Mouse (Mus musculus) megakaryocyte-erythroid progenitor cell, adult 5-6 weeks (primary cell): ENCODE measurements around the gene Scgb1c1. TPM values are rescaled to one million over a fixed set of nuclear protein-coding genes. Genes with fewer than 3 reads are reported as not detected.

Source experiments
- ATAC-seq: replicated peaks from 2 replicates; pipeline ENCODE4 v1.8.0; 2016; ENCODE audit warnings: mild to moderate bottlenecking, inconsistent platforms; ENCODE audit not compliant: severe bottlenecking, poor library complexity, low FRiP score, low TSS enrichment
- total RNA-seq, 2 experiments: library from RNA; stranded (forward) in 1 of 2; stranded (reverse) in 1 of 2; fragments of 200-1000, 215-1000 nt in 1 of 2; fragments of >200 nt in 1 of 2; fragmentation: Nextera tagmentation in 1 of 2; gene quantifications; 2 replicates each; pipeline ENCODE4 v1.2.3; 2014 to 2017

Scgb1c1 gene
- total RNA-seq (2014; fragmentation: Nextera tagmentation) (not detected in 2 replicates), total RNA-seq (2017) (not detected in 2 replicates)

DNA sequence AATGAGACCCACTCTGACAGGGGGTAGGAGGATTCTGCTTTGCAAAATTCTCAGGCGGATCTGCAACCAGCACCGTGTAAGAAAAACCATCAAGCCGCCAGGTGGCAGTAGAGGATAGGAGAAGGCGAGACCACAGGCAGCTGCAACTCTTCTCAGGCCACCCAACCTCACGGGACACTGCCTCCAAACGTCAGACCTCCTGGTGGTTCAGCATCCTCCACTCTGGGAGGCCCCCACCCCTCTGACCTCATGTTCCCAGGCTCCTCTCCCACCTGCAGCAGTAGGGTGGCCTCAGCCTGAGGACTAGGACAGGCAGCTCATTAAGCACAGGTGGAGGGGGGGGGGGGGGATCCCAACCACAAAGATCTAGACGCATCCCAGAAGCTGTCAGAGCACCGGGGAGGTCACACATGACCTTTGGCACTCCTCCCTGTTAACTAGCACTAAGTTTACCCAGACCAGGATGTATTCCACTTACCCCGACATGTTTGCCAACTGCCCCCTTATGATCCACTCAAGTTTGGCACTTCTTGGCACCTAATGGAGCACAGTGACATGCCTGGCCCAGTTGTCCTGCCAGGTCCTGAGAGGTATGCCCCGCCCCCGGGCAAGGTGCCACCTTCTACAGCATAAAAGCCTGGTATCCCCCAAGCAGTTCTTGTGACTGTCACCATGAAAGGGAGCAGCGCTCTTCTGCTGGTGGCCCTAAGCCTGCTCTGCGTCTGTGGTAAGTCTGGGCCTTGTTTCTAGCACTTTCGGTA is at the start of gene Scgb1c1:
Gene Scgb1c1, plus strand, starts transcription at position 643 of the 761 bp plus-strand sequence.
- ATAC-seq, result peak; percentile 71

DNA sequence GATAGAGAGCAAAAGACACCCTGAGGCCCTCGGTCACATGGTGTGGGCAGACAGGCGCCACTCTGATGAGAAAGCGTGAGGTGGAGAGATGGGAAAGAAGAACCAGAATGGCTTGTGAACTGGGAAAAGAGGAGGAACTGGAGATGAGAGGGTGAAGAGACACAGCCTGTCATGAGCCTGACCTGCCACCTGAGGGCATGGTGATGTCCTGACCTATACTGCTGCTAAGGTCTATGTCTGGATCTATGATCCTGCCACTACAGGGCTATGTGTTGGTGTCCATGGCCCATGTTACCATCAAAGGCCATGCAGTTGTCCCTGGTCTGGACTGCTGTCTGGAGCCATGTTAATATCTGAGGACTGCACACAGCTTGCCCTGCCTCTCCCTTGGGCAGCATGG is 47.7 kb upstream of the Scgb1c1 start:
- peak; percentile 62 for ATAC-seq

DNA sequence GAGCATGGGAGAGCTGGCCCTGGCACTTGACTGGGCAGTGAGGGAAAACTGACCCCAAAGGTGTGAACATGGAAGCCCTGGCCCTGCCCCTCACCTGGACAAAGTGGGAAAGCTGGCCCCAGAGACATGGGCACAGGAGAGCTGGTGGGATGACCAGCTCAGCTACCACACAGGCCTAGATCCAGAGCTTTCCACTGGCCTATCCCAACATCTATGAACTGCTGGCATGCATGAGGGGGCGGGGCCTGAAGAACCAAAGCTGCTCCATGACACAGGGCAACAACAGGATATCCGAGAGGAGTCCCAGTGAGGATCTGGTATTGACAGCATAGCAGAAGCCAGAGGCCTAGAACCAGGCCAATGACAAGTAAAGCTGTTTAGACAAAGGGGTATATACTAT is 47.1 kb upstream of the Scgb1c1 start:
- no peak for ATAC-seq

DNA sequence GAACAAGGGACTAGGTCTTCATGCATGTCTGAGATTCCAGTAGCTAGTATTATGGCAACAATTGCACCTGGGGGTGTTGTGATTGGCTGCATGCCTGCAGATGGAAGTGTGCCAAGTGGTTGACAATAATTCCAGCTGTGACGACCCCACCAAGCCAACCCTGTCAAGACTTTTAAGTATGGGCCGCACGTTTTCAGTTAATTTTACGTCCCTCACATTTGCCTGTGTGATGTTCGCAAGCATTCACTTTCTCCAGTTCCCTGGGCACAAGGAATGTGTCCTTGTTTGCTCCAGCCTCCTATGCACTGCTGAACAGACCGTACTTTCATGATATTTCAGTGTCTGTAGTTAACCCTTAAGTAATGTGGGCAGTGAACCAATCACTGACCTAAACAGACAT is 42.7 kb upstream of the Scgb1c1 start:
- no peak for ATAC-seq

DNA sequence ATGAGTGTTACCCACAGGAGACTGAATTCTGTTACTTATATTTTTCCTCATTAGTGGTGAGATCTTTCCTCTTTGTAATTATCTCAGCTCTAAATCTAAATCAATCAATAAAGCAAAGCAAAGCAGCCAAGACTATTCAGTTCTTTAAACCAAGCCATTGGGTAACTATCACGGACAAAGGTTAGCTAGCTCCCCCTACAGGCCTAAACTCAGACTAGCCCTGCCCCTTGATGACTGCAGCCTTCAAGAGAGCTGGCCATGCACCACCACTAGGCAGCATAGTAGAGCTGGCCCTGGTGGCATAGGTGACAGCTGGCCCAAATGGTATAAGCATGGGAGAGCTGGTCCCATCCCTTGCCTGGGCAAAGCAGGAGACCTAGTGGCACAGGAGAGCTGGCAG is 39.6 kb upstream of the Scgb1c1 start:
- ATAC-seq, result peak; percentile 94

DNA sequence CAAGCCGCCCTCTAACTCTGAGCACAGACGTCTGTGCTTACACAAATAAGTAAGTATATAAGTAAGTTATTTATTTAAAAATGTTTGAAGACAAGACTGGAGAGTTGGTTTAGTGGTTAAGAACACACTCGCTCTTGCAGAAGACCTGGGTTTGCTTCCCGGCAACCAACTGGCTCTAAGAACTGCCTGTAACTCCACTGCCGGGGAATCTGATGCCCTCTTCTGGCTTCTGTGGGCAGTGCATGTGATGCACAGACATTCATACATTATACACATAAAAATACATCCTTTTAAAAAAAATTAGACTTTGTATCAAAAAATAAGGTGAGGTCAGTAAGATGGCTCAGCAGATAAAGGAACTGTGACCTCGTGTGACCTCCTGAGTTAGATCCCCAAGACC is 34.9 kb upstream of the Scgb1c1 start:
- ATAC-seq, result no peak

DNA sequence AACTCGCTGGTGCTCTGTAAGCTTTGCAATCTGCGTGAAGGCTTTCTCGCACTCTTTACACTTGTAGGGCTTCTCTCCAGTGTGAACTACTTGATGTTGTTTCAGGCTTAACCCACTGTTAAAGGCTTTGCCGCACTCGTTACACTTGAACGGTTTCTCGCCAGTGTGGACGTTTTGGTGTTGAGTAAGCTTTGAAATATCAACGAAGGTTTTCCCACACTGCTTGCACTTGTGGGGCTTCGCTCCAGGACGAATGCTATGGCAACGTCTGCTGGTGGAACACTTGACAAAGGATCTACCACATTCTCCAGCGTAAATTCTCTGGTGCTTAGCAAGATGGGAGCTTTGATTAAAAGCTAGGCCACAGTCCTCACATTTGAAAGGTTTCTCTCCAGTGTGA is 33.6 kb upstream of the Scgb1c1 start:
- ATAC-seq, result no peak

DNA sequence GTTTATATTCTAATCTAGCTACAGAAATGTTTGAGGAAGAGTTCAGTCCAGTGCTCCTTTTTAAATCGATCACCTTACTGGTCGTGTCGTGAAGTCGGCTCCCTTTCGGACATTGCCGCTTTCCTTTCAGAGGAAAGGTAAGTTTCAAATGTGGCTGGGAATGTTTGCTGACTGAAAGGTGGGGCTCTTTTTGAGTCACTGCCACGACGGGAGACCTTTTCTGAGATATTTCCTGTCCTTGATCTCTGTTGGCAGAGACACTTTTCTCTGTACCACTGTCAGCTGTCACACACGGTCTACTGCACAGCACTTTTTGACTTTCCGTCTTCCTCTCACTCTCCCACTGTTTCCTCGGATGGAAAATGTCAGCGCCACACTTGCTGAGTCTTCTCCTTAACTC is 32.5 kb upstream of the Scgb1c1 start:
- no peak for ATAC-seq

DNA sequence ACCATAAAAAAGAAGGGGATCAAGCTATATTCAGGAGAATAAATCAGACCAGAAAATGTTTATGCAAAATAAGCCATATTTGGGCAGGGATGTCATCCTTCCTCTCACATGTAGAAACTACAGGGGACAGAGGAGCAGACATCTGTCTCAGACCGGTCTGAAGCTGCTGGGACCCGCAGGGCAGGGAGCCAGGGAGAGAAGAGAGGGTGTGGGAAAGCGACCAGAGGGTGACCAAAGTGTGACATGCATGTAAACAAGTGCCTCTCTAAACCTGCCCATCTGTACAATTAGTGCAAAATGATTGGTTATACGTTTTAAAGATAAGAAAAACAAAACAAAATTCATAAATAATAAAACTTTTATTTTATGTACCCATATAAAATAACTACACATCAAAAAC is 25.2 kb upstream of the Scgb1c1 start:
- no peak for ATAC-seq

DNA sequence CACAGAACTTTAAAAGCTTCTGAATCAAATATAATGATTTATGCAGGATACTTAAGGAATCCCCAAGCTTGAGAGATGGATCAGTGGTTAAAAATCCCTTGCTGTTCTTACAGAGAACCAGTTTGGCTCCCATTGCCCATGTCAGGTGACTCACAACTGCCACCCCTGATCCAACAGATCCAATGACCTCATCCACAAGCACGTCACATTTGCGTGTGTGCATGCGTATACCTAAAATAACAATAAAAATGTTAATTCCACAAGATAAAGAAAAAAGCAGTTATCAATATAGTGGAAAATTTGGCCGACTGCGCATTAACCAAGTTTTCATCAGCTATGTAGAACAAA is 24.1 kb upstream of the Scgb1c1 start:
- no peak for ATAC-seq

DNA sequence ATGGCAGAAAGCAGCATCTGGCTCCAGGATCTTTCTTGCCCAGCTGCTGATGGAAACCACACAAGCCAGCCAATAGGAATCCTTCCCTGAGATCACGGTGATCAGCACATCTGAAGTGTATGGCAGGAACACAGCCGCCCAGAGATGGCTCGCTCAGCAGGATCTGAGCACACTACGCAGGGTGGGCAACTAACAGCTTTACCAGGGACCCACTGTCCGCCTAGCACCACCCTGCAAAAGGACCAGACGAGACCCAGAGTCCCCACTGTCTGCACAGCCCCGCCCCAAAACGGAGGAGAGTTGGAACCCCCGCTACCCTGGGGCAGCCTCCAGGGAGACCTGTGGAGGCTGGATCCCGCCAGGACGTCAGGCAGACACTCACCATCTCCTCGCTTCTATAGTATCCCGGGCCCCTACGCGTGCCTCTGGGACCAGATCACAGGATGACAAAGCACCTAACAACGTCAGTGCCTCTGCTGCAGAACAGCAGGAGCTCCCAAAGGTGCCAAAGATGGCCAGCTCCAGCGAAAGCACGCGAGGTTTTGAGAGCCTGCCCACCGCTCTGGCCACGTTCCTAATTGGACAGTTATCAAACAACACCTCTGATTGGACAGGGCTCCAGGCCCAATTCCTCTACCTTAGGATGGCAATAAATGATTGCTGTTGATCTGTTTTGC is 23.6 kb upstream of the Scgb1c1 start, which contains the start of gene Zfp941:
Gene Zfp941, minus strand, starts transcription at position 526 of the 677 bp plus-strand sequence.
- ATAC-seq, result peak; percentile 92

DNA sequence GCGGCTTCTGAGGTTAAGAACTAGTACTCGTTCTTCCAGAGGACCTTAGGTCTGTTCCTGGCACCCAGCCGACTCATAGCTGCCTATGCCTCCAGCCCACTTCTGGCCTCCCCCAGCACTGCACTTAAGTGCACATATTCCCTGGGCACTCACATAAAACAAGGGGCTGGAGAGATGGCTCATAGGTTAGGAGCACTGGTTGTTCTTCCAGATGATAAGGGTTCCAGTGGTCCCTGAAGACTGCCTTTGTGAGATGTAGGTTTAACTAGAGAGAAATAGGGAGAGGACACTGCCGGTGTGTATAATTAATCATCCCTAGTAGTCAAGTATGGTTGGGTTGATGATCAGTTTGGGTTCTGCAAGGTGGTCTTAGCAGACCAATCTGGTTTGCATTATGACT is 22.6 kb upstream of the Scgb1c1 start:
- no peak for ATAC-seq

DNA sequence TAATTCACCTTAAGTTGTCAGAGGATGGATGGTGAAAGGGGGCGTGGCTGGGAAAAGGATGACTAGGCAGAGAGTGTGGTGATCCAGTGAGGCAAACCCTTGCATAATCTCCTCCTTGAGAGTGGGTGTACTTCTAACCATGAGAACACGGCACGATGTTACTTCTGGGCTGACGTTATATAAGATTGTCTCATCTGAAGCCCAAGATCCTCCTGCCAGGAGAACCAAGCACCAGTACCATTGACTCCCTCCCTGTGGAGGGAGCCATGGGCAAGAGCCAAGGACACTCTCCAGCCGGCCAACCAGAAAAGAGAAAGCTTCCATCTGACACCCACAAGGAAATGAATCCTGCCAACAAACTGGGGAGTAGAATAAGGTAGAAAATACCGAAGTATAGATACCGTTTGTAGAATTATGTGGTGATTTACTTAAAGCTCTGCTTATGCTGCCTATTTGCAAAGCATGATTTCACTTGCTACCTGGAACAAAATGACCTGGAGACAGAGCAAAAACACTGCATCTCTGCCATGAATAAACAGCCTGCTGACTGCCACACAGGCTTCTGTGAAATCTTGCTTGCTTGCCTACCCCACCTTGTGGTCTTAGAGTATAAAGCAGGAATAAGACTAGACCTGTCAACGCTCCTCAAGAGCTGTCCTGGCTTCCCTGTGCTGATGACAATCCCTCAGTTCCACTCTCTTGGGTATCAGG is 17.0 kb upstream of the Scgb1c1 start:
- ATAC-seq, result peak; percentile 87

DNA sequence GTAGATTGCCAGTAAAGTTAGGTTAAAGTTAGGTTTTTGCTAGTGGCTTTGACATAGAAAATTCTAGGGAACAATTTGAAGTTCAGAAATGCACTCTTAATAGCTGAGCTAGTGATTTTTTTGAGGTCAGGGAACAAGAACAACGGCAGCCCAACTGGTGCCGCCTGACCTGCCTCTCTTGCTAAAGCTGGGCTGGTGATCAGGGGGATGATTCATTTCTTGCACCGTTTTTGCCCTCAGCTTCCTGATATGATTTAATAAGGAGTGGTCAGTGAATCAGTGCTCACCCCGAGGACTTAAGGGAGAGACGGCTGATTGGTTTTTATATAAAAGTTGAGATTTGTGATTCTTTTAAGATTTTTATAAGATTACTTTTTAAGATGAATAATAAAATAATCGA is 13.9 kb upstream of the Scgb1c1 start:
- no peak for ATAC-seq

DNA sequence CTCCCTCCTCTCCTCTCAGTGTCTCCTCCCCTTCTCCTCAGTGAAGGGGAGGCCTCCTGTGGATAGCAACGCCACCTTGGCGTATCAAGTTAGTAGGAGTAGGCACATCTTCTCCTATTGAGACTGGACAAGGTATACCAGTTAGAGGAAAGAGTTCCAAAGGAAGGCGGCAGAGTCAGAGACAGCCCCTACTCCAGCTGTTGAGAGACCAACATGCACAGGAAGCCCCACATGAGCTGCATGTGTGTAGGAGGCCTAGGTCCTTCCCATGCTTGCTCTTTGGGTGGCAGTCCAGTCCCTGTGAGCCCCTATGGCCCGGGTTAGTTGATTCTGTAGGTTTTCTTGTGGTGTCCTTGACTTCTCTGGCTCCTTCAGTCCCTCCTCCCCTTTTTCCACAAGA is 12.0 kb upstream of the Scgb1c1 start:
- no peak for ATAC-seq

DNA sequence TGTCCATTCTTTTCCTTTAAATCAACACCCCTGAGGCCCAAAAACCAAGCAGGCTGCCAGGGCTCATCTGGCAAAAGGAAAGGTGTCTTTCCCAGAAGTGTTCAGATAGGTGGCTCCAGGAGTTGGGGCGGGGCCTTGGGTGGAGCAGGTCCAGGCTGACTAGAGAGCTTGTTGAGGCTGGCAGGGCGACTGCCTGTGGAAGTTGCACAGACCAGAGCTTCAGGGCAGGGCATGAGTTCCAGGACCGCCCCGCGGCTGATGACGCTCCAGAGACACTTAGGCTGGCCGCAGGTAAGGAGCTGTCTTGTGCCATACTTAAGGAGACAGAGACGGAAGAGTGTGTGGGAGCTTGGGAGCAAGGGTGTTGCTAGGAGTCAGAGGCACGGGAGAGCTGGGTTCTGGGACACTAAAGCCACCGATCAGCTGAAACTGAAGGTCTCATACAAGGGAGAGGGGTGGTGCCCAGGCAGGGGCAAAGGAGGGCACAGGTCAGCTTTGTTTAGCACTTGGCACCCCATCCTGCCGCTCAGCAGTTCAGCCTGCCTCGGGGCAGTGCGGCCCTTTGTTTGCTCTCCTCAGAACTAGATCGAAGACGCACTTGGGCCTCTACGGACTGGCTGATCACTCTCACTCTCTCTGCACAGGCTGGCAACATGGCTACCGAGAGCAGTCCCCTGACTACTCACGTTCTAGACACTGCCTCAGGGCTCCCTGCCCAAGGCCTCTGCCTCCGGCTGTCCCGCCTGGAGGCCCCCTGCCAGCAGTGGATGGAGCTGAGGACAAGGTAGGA is 10.2 kb upstream of the Scgb1c1 start, which contains the start of gene Urah:
Gene Urah, plus strand, starts transcription at position 51 of the 790 bp plus-strand sequence.
- ATAC-seq, result no peak

DNA sequence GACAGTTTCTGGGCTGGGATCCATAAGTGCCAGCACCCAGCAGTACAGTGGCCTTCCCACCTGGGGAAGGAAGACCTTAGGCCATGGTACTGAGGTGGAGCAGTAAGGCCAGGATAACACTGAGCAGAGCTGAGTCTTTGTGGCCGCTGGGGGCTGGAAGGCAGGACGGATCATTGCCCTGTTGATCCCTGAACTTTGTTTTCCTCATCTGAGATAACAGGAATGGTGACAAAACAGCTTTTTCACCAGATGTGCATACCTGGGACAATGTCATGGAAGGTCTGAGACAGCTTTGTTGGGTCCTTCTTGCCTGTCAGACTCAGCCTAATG is 9.6 kb upstream of the Scgb1c1 start:
- no peak for ATAC-seq

DNA sequence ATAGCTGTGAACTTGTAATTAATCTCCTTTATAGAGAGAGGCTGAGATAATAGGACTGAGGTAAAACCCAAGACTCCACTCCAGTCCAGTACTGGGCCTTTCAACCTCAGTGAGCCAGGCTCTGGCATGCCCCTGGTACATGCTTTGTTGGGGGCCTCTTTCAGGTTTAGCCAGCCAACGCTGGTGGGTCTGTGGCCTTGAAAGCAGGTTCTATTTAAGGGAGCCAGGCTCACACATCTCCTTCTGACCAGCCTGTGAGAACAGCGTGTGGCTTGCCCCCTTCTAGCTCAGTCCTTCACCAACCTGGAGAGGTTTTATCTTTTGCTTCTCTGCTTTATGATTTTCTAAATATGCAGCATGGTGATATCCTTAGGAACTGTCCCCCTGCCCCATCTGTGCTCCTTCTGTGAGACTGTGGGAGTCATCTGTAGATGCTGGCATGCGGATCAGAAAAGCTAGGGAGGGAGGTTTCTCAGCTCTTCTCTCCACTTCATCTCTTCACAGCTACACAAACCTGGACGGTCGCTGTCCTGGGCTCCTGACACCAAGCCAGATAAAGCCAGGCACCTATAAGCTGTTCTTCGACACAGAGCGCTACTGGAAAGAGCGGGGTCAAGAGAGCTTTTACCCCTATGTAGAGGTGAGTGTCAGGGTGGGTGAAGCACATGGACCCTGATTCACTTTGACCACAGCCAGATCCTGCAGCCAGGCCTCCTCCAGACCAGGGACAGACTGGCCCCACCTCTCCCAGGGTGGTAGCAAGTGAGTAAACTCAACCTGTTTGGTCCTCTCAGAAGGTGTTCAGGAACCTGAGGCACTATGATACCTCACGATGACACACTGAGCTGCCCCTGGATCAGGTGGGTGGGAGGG is 8.9 kb upstream of the Scgb1c1 start:
- no peak for ATAC-seq

DNA sequence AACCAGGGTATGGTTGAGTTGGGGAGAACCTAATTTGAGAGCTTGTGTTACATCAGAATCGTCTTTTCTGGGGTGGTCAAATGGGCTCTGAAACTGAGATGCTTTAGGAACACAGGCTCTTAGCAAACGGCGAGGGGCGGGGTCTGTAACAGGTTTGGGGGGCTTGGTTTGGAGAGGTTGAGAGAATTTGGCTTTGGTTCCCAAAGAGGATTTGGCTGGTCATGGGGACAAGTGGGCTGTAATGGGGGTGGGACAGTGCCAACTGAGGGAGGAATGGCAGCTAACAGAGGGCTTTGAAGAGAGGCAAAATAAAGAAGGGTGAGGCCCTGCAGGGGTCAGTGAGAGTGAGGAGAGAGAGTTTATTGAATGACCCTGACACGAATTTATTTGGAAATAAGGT is 5.8 kb upstream of the Scgb1c1 start:
- ATAC-seq, result no peak
